Mouse (Mus musculus) Patski (cell line): ENCODE measurements around the gene Clec2e. TPM values are rescaled to one million over a fixed set of nuclear protein-coding genes. Genes with fewer than 3 reads are reported as not detected.

Experiments
- ATAC-seq: fragments of 100-300 bp; one replicate; pipeline ENCODE4 v1.8.0; 2021
- CTCF ChIA-PET: fragments of 350-600 bp; sonication (Branson Sonifier 250); formaldehyde crosslinking; loops from one replicate; lab custom pipeline; 2022; ENCODE audit warnings: inconsistent platforms; lab: Charles Lee
- POLR2A ChIA-PET: fragments of 350-600 bp; sonication (Branson Sonifier 250); formaldehyde crosslinking; loops from one replicate; lab custom pipeline; 2022; ENCODE audit warnings: antibody characterized with exemption, inconsistent platforms; lab: Charles Lee
- DNase-seq: peaks from one replicate; pipeline ENCODE4 v3.0.0-alpha.2; 2011; ENCODE audit warnings: low read depth, low spot score
- H3K27me3 ChIP-seq: fragments of 371-371 bp; one replicate; pipeline ENCODE4 v1.5.1; 2021
- CTCF ChIP-seq: fragments of 100-300 bp; IDR thresholded peaks from one replicate; pipeline ENCODE4 v1.5.1; 2021
- in situ Hi-C: fragments of 300-500 bp; cut with MboI; formaldehyde crosslinking; loops from 3 replicates; pipeline ENCODE4 v1.11.1; 2018; ENCODE audit warnings: low pct_unique_long_range_greater_than_20kb, mixed read lengths
- polyA plus RNA-seq: library from polyadenylated mRNA; unstranded; gene quantifications from one replicate; pipeline ENCODE4 v1.2.3, GENCODE M21; 2021

Clec2e gene
- polyA plus RNA-seq, 1 experiment from 2014 or later = not detected

DNA sequence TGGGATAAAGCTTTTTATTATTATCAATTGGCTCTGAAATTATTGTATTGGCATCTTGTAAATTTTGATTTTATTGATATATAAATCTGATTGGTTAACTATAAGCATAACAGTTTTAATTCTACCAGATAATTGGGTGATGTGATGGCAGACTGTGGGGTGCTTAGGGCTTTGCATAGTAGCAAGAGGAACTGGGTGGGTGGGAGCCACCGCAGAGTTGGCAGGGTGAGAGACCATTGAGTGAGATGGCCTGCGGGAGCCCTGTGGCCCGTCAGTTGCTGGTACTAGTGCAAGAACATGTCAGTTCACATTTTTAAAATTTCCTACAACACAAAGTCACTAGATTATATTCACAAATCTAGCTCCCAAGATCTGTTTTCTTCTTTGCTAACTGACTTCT, 34.9 kb downstream of the Clec2e start:
- DNase-seq (no peak), ATAC-seq (no peak)
- ChIA-PET POLR2A (no interaction called here), CTCF (interaction anchor here (1.7 kb wide), 1 partner anchor 190 kb away, joined by 3 read pairs; no protein-coding TSS in a partner anchor)
- TF ChIP-seq CTCF = no peak
- in situ Hi-C loops = no loop called here
- H3K27me3 ChIP-seq = no peaks in the 10 kb centered on the region

DNA sequence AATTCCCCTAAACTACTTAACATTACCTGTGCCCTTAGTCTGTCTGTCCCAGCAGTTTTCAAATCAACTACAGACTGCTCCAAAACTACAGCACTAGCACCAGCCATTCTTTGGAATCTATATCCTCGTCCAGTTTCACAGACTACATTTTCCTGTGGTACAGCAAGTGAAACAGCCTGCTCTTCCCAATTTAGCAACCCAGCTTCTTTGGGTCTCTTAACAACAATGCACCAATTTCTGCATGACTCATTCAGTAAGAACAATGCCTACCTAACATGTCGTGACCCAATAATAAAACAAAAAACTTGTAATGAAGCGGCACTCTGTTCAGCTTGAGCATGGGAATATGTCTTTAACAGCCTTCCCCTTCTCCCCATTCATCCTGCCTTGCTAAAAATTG, 35.3 kb downstream of the Clec2e start:
- TF ChIP-seq CTCF = no peak
- no peaks in the 10 kb centered on the region for H3K27me3 ChIP-seq
- in situ Hi-C loops = no loop called here
- ChIA-PET POLR2A (no interaction called here), CTCF (interaction anchor here (1.7 kb wide), 1 partner anchor 190 kb away, joined by 3 read pairs; no protein-coding TSS in a partner anchor)
- ATAC-seq (no peak), DNase-seq (no peak)

DNA sequence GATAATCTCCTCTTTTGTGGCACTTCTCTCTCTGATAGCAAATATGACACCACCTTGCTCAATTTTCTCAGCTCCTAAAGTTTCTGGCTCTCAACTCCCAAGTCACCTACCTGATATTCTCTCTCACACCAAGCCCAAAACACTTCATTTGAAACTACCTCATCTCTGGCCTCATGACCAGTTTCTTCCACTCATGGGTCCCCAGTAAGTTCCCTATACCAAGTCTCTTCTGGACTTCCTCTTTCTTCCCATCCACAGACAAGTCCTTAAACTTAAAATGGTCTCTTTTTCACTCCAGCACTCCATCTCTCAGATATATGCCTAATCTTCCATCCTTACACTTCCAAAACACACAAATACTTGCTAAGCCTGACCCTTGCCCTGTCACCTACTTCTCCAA, 42.7 kb downstream of the Clec2e start:
- ATAC-seq = no peak
- in situ Hi-C loops = no loop called here
- no peak for DNase-seq
- peaks cover 11% of the 10 kb centered on the region for H3K27me3 ChIP-seq
- no peak for TF ChIP-seq CTCF
- CTCF ChIA-PET = interaction anchor here (0.9 kb wide), 1 partner anchor 8 kb away, joined by 3 read pairs; no protein-coding TSS in a partner anchor
- POLR2A ChIA-PET = interaction anchor here (1.1 kb wide), 1 partner anchor 21 kb away, joined by 3 read pairs; no protein-coding TSS in a partner anchor

DNA sequence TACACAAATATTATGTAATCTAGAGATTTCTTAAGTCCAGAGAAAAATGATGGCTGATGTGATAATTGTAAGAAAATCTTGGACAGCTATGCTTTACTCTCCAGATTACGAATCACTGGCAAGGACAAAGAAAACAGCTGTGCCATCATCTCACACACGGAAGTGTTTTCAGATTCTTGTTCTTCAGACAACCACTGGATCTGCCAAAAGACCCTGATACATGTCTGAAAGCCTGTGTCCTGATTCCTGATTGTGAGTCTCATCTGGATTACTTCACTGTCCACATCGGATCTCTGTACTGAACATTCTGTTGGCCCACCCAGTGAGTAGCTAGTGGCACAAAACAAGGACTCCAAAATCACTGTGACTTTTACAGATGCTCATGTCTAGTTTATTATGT, 44.5 kb downstream of the Clec2e start:
- ChIA-PET CTCF (interaction anchor here (2.0 to 2.1 kb wide), 2 partner anchors 11 to 17 kb away, joined by 5 read pairs; no protein-coding TSS in a partner anchor), POLR2A (no interaction called here)
- peaks cover 25% of the 10 kb centered on the region for H3K27me3 ChIP-seq
- DNase-seq = no peak
- in situ Hi-C loops = no loop called here
- ATAC-seq = no peak
- TF ChIP-seq CTCF = no peak

DNA sequence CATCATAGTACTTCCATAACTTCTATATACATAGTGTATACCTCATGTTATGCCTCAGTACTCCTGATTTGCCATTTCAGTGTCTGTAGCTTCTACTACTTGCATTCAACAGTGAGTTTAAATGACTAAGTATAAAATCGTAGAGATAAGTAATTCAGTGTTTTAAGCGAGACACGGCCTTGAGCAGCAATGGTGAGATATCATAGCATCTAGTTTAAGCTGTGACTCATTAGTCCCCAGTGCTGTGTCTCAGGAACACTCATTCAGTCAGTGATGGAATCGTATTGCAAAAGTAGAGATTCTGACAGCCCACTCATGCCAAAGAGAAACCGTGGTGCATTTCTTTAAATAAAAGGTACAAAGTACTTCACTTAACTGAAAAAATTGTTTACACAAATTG, 49.0 kb downstream of the Clec2e start:
- in situ Hi-C loops = no loop called here
- POLR2A ChIA-PET = no interaction called here
- DNase-seq (no peak), ATAC-seq (no peak)
- TF ChIP-seq CTCF = no peak
- CTCF ChIA-PET = no interaction called here
- peaks cover 41% of the 10 kb centered on the region for H3K27me3 ChIP-seq

DNA sequence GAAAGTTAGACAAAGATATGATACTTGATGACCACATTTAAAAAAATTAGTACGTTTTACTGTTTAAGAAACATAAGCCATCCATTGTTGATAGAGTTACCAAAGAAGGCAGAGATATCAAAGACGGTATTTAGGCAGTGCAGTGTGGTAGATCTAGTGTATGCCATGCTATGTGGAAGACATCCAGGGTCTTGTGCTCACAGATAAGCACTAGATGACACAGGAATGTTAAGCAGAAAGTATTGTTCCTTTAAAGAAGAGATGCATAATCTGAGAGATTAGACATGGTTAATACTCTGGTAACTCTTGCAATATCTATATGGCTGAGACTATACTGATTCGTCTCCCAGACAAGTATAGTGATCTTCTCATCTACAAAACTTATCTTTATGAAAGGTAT, 49.6 kb downstream of the Clec2e start:
- DNase-seq (no peak), ATAC-seq (no peak)
- ChIA-PET CTCF (interaction anchor here (1.3 kb wide), 1 partner anchor 8 kb away, joined by 3 read pairs; no protein-coding TSS in a partner anchor), POLR2A (no interaction called here)
- no peak for TF ChIP-seq CTCF
- in situ Hi-C loops = no loop called here
- H3K27me3 ChIP-seq = peaks cover 41% of the 10 kb centered on the region

DNA sequence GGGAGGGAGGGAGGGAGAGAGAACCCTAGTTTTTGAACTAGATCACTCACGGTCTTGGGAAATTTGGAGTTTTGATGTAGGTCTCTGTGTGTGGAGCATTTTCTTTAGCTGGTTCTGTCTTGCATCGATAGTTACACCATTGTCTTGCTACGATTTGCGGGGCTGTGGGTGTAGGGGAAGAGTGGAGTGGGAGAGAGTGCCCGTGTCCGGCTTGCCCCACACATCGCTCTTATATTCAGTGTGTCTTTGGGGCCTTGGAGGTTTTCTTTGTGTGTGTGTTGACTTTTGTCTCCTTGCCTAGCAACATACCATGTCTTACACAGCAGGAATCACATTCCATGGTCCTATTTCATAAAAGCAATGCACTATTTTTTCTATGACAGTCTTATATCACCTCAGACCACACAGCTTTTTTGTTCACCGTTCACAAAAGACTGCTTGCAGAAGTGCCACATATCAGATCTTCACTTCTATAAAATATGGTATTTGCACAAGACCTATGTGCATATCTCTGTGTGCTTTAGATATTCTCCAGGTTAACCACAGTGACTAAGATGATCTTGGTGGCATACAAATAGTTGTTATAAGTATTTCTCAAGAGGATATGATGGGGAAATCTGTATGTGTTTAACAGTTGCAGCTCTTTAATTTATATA, 51.0 kb downstream of the Clec2e start:
- TF ChIP-seq CTCF = no peak
- in situ Hi-C loops = no loop called here
- ChIA-PET CTCF (interaction anchor here (1.3 kb wide), 1 partner anchor 9 kb away, joined by 3 read pairs; no protein-coding TSS in a partner anchor), POLR2A (no interaction called here)
- ATAC-seq (no peak), DNase-seq (no peak)
- peaks cover 45% of the 10 kb centered on the region for H3K27me3 ChIP-seq

DNA sequence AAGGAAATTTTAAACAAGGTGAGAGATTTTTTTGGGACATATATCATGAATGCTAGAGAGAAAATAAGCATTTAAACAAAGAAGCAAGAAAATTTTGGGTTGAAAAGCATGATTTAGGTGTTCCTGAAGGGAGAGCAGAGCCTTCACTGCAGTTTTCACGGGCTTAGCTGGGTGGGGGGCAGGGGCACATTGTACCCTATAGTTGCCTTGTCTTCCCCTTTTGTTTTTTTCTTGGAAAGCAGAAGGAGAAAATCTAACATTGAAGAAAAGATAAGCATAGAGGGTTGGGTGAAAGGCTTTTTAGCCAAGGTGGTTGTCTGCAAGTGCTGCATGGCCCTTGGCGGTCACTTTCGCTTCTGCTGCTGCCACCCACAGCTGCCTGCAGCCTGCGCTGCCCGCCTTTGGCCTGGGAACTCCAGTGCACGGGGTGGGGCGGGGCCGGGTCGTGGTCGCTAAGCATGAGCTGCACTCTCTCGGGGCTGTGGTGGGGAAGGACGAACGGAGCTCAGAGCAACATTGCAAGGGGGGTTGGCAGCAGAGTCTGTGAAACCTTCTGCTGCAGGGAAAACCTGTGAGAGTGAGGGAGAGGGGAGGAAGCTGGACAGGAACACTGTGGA, 51.7 kb downstream of the Clec2e start:
- ChIA-PET POLR2A (no interaction called here), CTCF (no interaction called here)
- TF ChIP-seq CTCF = no peak
- H3K27me3 ChIP-seq = peaks cover 38% of the 10 kb centered on the region
- ATAC-seq (peak; percentile 72), DNase-seq (no peak)
- in situ Hi-C loops = no loop called here

DNA sequence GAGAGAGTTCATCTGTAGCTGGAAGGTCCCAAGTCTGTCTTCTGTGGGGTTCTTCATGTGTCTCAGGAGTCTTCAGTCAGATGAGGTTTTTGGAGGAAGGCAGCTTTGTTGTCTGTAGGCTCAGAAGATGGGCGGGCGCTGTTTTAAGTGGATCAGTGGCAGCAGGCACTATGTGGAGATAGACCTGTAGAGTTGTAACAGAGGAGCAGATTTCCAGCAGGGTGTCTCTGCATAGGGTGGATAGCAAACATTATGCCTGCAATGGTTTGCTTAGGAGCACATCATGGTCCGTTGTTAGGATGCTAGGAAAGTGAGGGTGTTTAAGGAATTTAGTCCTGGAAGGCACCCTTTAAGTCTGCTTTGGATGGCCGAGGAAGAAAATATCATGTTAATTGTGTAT, 52.3 kb downstream of the Clec2e start:
- H3K27me3 ChIP-seq = peaks cover 38% of the 10 kb centered on the region
- in situ Hi-C loops = no loop called here
- TF ChIP-seq CTCF = no peak
- POLR2A ChIA-PET = no interaction called here
- CTCF ChIA-PET = no interaction called here
- no peak for ATAC-seq
- no peak for DNase-seq

DNA sequence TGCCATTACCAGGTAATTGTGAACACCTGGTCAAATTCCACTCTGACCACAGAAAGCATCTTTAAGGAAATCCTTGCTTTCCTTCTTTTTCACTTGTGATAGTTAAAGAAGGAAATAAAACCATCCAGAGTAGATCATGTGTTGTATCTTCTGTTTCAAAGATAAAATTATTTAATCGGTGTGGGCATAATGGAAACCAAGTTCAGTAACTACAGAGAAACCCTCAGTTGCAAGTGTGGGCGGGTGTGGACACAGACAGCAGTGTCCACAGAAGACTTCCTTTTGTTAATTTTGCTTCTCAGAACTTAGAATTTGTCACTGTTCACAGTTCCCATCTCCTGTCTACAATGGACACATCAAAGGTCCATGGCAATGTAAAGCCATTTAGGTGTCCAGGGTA, 55.1 kb downstream of the Clec2e start, which contains the start of gene Klrb1f:
Gene Klrb1f, plus strand, starts transcription at position 301 of the 400 bp plus-strand sequence.
- DNase-seq (no peak), ATAC-seq (no peak)
- H3K27me3 ChIP-seq = peaks cover 20% of the 10 kb centered on the region
- in situ Hi-C loops = no loop called here
- ChIA-PET POLR2A (no interaction called here), CTCF (no interaction called here)
- TF ChIP-seq CTCF = no peak

DNA sequence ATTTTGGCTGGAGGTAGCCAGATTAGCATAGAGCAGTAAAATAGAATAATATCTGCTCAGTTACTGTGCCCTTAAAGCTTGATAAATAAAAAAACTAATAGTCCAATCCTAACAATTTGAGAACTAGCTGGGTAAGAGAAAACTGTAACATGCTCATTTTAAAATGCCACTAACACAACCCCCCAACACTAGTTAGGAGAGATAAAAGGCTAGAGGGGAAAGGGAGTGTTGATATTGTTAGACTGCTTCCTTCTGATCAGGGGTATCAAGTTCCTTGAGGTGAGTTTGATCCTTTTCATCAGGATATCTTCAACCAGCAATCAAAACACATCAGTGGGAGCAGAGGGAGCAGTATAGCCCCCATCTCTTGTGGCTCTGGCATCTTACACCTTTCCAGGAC, 58.2 kb downstream of the Clec2e start:
- no peak for ATAC-seq
- no peak for DNase-seq
- POLR2A ChIA-PET = no interaction called here
- TF ChIP-seq CTCF = no peak
- in situ Hi-C loops = no loop called here
- H3K27me3 ChIP-seq = peaks cover 13% of the 10 kb centered on the region
- CTCF ChIA-PET = no interaction called here

Other genes starting within 250 kb of the Clec2e start
- gene Clec2i, start 213.3 kb downstream of the Clec2e start, polyA plus RNA-seq = not detected
- gene BC035044, start 209.8 kb downstream of the Clec2e start, polyA plus RNA-seq = not detected
- 0.03 TPM for gene Clec2g, start 166.5 kb downstream of the Clec2e start, polyA plus RNA-seq
- gene Klrb1f, start 55.0 kb downstream of the Clec2e start, polyA plus RNA-seq = not detected
- 26.9 TPM for gene Clec2d, start 79.7 kb upstream of the Clec2e start, polyA plus RNA-seq
- not detected for gene Cd69, start 174.5 kb upstream of the Clec2e start, polyA plus RNA-seq
- not detected for gene 4922502D21Rik, start 230.9 kb upstream of the Clec2e start, polyA plus RNA-seq
- gene Clec12a, start 241.8 kb upstream of the Clec2e start, polyA plus RNA-seq = 0.04 TPM